Mouse (Mus musculus) gastrocnemius, adult 8-10 months (tissue): ENCODE data around the gene Usp7. TPM values are rescaled to one million over a fixed set of nuclear protein-coding genes. Genes with fewer than 3 reads are reported as not detected.

Source experiments
- DNase-seq, 2 experiments: peaks; one replicate each; pipeline ENCODE4 v3.0.0; 2022; ENCODE audit warnings: low spot score in 2 of 2
- total RNA-seq, 4 experiments: library from RNA; stranded (reverse); gene quantifications; 2 replicates each; pipeline ENCODE4 v1.2.4; 2022

Usp7 gene
- 10 to 100 TPM; 51.1 to 62.5 (median 60.0) TPM for total RNA-seq

- no peak for DNase-seq
Measured at GRCm38 (mm10) chr16:8791949-8792557, at the start of gene Usp7. Gene Usp7, minus strand, starts transcription at chr16:8792308.

GRCm38 (mm10) chr16:8840557-8840956 is 48.4 kb upstream of the Usp7 start:
- no peak for DNase-seq

- no peak for DNase-seq
Measured at GRCm38 (mm10) chr16:8838921-8839320, 46.8 kb upstream of the Usp7 start.

GRCm38 (mm10) chr16:8837595-8837994 is 45.5 kb upstream of the Usp7 start:
- no peak for DNase-seq

GRCm38 (mm10) chr16:8836876-8837275 is 44.8 kb upstream of the Usp7 start:
- DNase-seq = no peak

GRCm38 (mm10) chr16:8831241-8831640 is 39.1 kb upstream of the Usp7 start:
- DNase-seq = no peak

- peak; percentile 51 to 63 for DNase-seq
Measured at GRCm38 (mm10) chr16:8830431-8831211, 38.5 kb upstream of the Usp7 start.

GRCm38 (mm10) chr16:8829564-8830359 is 37.7 kb upstream of the Usp7 start, which contains the start of gene 1810013L24Rik:
Gene 1810013L24Rik, plus strand, starts transcription at chr16:8830100.
- DNase-seq = peak; percentile 95 to 97

GRCm38 (mm10) chr16:8828636-8829563 is 36.8 kb upstream of the Usp7 start:
- peak; percentile 77 to 82 for DNase-seq

- DNase-seq = no peak
Measured at GRCm38 (mm10) chr16:8827366-8827765, 35.3 kb upstream of the Usp7 start.

GRCm38 (mm10) chr16:8823661-8824060 is 31.6 kb upstream of the Usp7 start:
- no peak for DNase-seq

- no peak for DNase-seq
Measured at GRCm38 (mm10) chr16:8822586-8822985, 30.5 kb upstream of the Usp7 start.

GRCm38 (mm10) chr16:8821429-8821828 is 29.3 kb upstream of the Usp7 start:
- peak in 1 of 2 experiments; percentile 53 for DNase-seq

- DNase-seq = no peak
Measured at GRCm38 (mm10) chr16:8817872-8818271, 25.8 kb upstream of the Usp7 start.

- no peak for DNase-seq
Measured at GRCm38 (mm10) chr16:8810399-8811127, 18.5 kb upstream of the Usp7 start.

- no peak for DNase-seq
Measured at GRCm38 (mm10) chr16:8806703-8807102, 14.6 kb upstream of the Usp7 start.

GRCm38 (mm10) chr16:8795906-8796305 is 3.8 kb upstream of the Usp7 start:
- no peak for DNase-seq

GRCm38 (mm10) chr16:8794952-8795351 is 2.8 kb upstream of the Usp7 start:
- DNase-seq = no peak

GRCm38 (mm10) chr16:8790886-8791285 is 1.2 kb downstream of the Usp7 start:
- DNase-seq = no peak

- DNase-seq = no peak
Measured at GRCm38 (mm10) chr16:8784753-8785152, 7.4 kb downstream of the Usp7 start.
